Mouse (Mus musculus): ENCODE results near the gene Galc. TPM values are rescaled to one million over a fixed set of nuclear protein-coding genes. Genes with fewer than 3 reads are reported as not detected.

Galc gene
- polyA plus RNA-seq (2012; rRNA removed): 20.2 and 20.5 TPM in 2 replicates

GRCm38 (mm10) chr12:98258845-98259517 is at the start of gene Galc:
Gene Galc (minus strand): TSS chr12:98259459.

GRCm38 (mm10) chr12:98268441-98269369 is 9.4 kb upstream of the Galc start, which contains the start of gene Gpr65:
Gene Gpr65 (plus strand): TSS chr12:98268635.

Other genes with a start within 250 kb of the Galc start
- gene Gpr65, start 9.2 kb upstream of the Galc start, polyA plus RNA-seq (2012; rRNA removed): 0.53 and 1.0 TPM in 2 replicates